Mouse (Mus musculus) liver, adult 2 months (tissue): ENCODE results near the gene Tada3.

Experiments
- CTCF ChIP-seq: fragments of 200-500 bp; IDR thresholded peaks from 2 replicates; pipeline ENCODE4 v1.5.1; 2011; ENCODE audit warnings: low read depth, low read length, control low read depth
- POLR2A ChIP-seq: fragments of 200-500 bp; IDR thresholded peaks from 2 replicates; pipeline ENCODE4 v1.6.1; 2011; ENCODE audit warnings: low read length, control low read depth; ENCODE audit not compliant: insufficient read depth; ENCODE audit errors: extremely low read depth

GRCm38 (mm10) chr6:113351161-113351560 lies 26.5 kb downstream of the Tada3 start:
- TF ChIP-seq CTCF: no peak
- TF ChIP-seq POLR2A: no peak
